Mouse (Mus musculus) kidney, embryonic 14.5 days (tissue): ENCODE measurements around the gene Mknk2. TPM values are rescaled to one million over a fixed set of nuclear protein-coding genes. Genes with fewer than 3 reads are reported as not detected.

ENCODE experiments used
- ATAC-seq: fragments of 200-750 bp; cut with Nextera tagmentation; 2 replicates; pipeline ENCODE4 v1.8.0; 2017; ENCODE audit warnings: moderate number of reproducible peaks, mild to moderate bottlenecking, moderate TSS enrichment, moderate library complexity; ENCODE audit not compliant: low FRiP score, low TSS enrichment
- H3K27ac ChIP-seq: fragments of 300-500 bp; sonication (generic); 2 replicates; pipeline ENCODE4 v1.5.1; 2014; ENCODE audit warnings: low read depth, mild to moderate bottlenecking, low read length, moderate library complexity, mixed read lengths
- H3K27me3 ChIP-seq: fragments of 300-500 bp; sonication (generic); 2 replicates; pipeline ENCODE4 v1.6.1; 2014; ENCODE audit warnings: mild to moderate bottlenecking, low read length; ENCODE audit not compliant: control insufficient read depth, insufficient read depth
- H3K36me3 ChIP-seq: fragments of 300-500 bp; sonication (generic); 2 replicates; pipeline ENCODE4 v1.6.1; 2014; ENCODE audit warnings: low read length, mixed read lengths; ENCODE audit not compliant: control insufficient read depth, insufficient read depth
- H3K4me1 ChIP-seq: fragments of 300-500 bp; sonication (generic); 2 replicates; pipeline ENCODE4 v1.6.1; 2014; ENCODE audit warnings: low read length, mixed read lengths; ENCODE audit not compliant: control insufficient read depth, insufficient read depth
- H3K4me2 ChIP-seq: fragments of 300-500 bp; sonication (generic); replicated peaks from 2 replicates; pipeline ENCODE4 v1.6.1; 2014; ENCODE audit warnings: low read depth, mild to moderate bottlenecking, low read length
- H3K4me3 ChIP-seq: fragments of 300-500 bp; sonication (generic); 2 replicates; pipeline ENCODE4 v1.5.1; 2014; ENCODE audit warnings: mild to moderate bottlenecking, low read length
- H3K9ac ChIP-seq: fragments of 300-500 bp; sonication (generic); 2 replicates; pipeline ENCODE4 v1.6.1; 2014; ENCODE audit warnings: low read depth, mild to moderate bottlenecking, low read length, moderate library complexity
- H3K9me3 ChIP-seq: fragments of 300-500 bp; sonication (generic); 2 replicates; pipeline ENCODE4 v1.6.1; 2016; ENCODE audit warnings: low read length; ENCODE audit not compliant: control insufficient read depth
- WGBS: fragments of 180-500 bp; shearing (Covaris S2); extraction: QIAGEN DNeasy Blood & Tissue Kit; methylation state at CpG from one replicate; pipeline ENCODE4 v1.1.7; 2014; 5-methylcytosine and 5-hydroxymethylcytosine counted together
- polyA plus RNA-seq: library from polyadenylated mRNA; unstranded; fragments of >200 nt; fragmentation: Nextera tagmentation; extraction: Ambion mirVana; gene quantifications from 2 replicates; pipeline ENCODE4 v1.2.1, GENCODE M21; 2014

Mknk2 gene
- polyA plus RNA-seq, 1 experiment from 2014 or later: 99.2 TPM

DNA sequence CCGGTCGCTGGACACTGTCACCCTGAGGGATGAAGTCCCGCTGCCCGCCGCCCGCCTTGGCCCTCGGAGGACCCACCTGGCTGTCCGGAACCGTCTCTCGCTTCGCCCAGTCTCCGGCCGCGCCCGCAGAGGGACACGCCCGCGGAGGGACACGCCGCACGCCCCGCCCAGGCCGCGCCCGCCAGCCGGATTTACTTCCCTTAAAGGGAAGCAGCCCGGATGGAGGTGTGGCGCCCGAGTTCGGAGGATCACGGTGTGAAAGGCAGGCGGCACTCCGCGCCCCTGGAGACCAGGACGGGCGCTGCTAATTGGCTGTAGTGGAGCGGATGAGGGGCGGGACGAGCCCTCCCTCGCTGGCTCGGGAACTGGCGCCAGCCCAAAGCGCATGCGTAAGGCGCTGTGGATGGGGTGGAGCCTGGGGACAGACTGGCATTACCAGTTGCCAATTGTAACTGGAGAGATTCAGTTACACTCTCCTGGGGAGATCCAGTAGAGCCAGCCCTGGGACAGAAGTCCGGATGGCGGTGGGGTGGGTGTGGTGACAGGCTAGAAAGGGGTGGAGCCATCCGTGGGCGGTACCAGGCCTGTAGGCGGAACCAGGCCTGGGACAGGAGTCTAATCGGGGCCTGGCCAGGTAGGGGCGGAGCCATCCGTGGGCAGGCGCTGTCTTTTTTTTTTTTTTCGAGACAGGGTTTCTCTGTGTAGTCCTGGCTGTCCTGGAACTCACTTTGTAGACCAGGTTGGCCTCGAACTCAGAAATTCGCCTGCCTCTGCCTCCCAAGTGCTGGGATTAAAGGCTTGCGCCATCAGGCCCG lies 24.0 kb upstream of the Mknk2 start, which contains the start of the genes Mob3a and Izumo4:
Gene Mob3a (minus strand): TSS at position 257 of the 815 bp plus-strand sequence.
Gene Izumo4 (plus strand): TSS at position 464 of the 815 bp plus-strand sequence.
- peak; percentile 96 for ATAC-seq
- peaks cover 22% of the 10 kb centered on the region for H3K4me1 ChIP-seq
- peak within 1 kb of the TSS; percentile 69 for H3K27ac ChIP-seq
- H3K4me3 ChIP-seq: peak within 1 kb of the TSS; percentile 65
- peak within 1 kb of the TSS; percentile 66 for H3K9ac ChIP-seq
- WGBS: under 1% methylated on average over 59 of the region's 59 CpGs
- H3K36me3 ChIP-seq: peaks cover 11% of the 10 kb centered on the region
- H3K4me2 ChIP-seq: peak within 1 kb of the TSS; percentile 90
- no peaks in the 10 kb centered on the region for H3K9me3 ChIP-seq
- no peaks in the 10 kb centered on the region for H3K27me3 ChIP-seq

GRCm38 (mm10) chr10:80700732-80701131 lies 22.8 kb upstream of the Mknk2 start:
- Histone ChIP-seq H3K4me3 (peak overlapping the region; percentile 65), H3K36me3 (0 out of 2 replicates have a peak, but pooled peaks cover under 1% of the 10 kb centered on the region), H3K9me3 (no peaks in the 10 kb centered on the region), H3K4me2 (peak overlapping the region; percentile 65), H3K27ac (no peak overlapping the region), H3K27me3 (no peaks in the 10 kb centered on the region), H3K4me1 (peaks cover 25% of the 10 kb centered on the region), H3K9ac (peak overlapping the region; percentile 63; the same call in 1 of the 2 replicates)
- no peak for ATAC-seq
- WGBS: 52% methylated on average over 4 of the region's 4 CpGs

GRCm38 (mm10) chr10:80700038-80700504 lies 22.2 kb upstream of the Mknk2 start:
- 84% methylated on average over 7 of the region's 7 CpGs for WGBS
- H3K4me3 ChIP-seq: no peak overlapping the region

GRCm38 (mm10) chr10:80698605-80699004 lies 20.7 kb upstream of the Mknk2 start:
- H3K4me2 ChIP-seq: no peak overlapping the region
- no peak overlapping the region for H3K27ac ChIP-seq
- no peaks in the 10 kb centered on the region for H3K27me3 ChIP-seq
- no peaks in the 10 kb centered on the region for H3K9me3 ChIP-seq
- no peaks in the 10 kb centered on the region; the same call in 1 of the 2 replicates for H3K36me3 ChIP-seq
- no peak for ATAC-seq
- WGBS: 92% methylated on average over 9 of the region's 9 CpGs
- H3K9ac ChIP-seq: no peak overlapping the region
- peaks cover 27% of the 10 kb centered on the region for H3K4me1 ChIP-seq
- no peak overlapping the region for H3K4me3 ChIP-seq

More at GRCm38 (mm10) chr10:80700038-80700504, 22.2 kb upstream of the Mknk2 start:
- Histone ChIP-seq H3K27me3 (no peaks in the 10 kb centered on the region), H3K4me2 (peak overlapping the region; percentile 65; the same call in 1 of the 2 replicates), H3K27ac (no peak overlapping the region), H3K4me1 (peaks cover 28% of the 10 kb centered on the region), H3K9ac (no peak overlapping the region; the same call in 1 of the 2 replicates), H3K36me3 (no peaks in the 10 kb centered on the region), H3K9me3 (no peaks in the 10 kb centered on the region)
- no peak for ATAC-seq

DNA sequence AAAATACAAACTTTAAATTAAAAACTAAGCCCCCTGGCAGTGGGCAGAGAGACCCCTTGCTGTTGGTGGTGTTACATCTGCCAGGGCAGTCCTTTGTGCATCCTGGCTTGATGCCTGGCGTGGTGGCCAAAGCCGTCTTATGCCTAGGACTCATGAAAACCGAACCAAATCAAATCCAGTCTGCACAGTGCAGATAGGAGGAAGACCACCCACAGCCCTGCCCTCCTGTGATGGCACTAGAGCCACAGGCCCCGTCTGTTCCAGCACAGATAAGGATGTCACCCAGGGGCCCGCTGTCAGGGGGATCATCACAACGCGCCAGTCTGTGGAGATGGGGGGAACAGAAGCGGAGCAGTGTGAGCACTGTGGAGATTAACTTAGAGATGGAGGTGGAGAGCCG lies 19.9 kb upstream of the Mknk2 start:
- Histone ChIP-seq H3K27me3 (no peaks in the 10 kb centered on the region), H3K36me3 (no peaks in the 10 kb centered on the region; the same call in 1 of the 2 replicates), H3K4me2 (no peak overlapping the region), H3K4me1 (peaks cover 19% of the 10 kb centered on the region; the same call in 1 of the 2 replicates), H3K9me3 (no peaks in the 10 kb centered on the region), H3K9ac (no peak overlapping the region), H3K27ac (no peak overlapping the region), H3K4me3 (no peak overlapping the region)
- ATAC-seq: no peak
- WGBS: 91% methylated on average over 9 of the region's 9 CpGs

- H3K4me2 ChIP-seq: no peak overlapping the region
- H3K4me3 ChIP-seq: no peak overlapping the region
- no peaks in the 10 kb centered on the region for H3K27me3 ChIP-seq
- H3K9ac ChIP-seq: no peak overlapping the region
- H3K36me3 ChIP-seq: no peaks in the 10 kb centered on the region; the same call in 1 of the 2 replicates
- H3K4me1 ChIP-seq: 0 out of 2 replicates have a peak, but pooled peaks cover 19% of the 10 kb centered on the region
- H3K27ac ChIP-seq: no peak overlapping the region
- no peak for ATAC-seq
- WGBS: 88% methylated on average over 8 of the region's 8 CpGs
- no peaks in the 10 kb centered on the region for H3K9me3 ChIP-seq
Measured at GRCm38 (mm10) chr10:80697393-80697787, 19.5 kb upstream of the Mknk2 start.

DNA sequence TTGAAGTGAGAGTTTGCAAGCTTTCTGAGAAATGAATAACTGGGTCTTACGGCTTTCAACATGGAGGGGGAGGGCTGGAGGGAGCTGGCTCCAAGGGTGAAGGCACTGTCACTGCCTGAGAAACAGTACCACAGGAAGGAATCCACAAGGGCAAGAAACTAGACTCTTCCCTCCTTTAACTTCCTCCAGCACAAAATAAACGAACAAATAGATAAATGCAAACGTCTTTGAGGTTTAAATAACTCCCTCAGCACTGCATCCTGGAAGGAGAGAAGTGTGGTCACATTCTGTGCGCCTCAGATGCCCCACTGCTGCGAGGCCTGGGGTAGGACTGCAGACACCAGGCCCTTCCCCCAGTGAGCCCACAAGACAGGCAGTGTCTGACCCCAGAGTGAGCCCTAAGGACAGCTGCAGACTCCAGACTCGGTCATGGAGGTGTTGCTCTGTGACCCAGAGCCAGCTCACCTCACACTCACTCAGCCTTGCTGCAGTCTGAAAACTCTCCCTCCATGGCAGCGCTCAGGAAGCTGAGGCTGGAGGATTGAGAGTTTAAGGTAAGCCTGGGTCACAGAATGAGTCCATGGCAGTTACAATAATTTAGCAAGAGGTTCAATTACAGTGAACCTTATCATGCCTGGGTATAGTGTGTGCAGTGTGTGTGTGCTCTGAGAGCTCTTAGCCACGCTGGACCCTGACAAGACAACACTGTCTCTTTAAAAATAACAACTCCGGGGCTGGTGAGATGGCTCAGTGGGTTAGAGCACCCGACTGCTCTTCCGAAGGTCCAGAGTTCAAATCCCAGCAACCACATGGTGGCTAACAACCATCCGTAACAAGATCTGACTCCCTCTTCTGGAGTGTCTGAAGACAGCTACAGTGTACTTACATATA lies 18.8 kb upstream of the Mknk2 start:
- no peaks in the 10 kb centered on the region; the same call in 1 of the 2 replicates for H3K36me3 ChIP-seq
- no peak for ATAC-seq
- H3K9ac ChIP-seq: no peak overlapping the region
- whole genome bisulfite sequencing: 46% methylated on average over 11 of the region's 12 CpGs
- H3K27me3 ChIP-seq: no peaks in the 10 kb centered on the region
- H3K9me3 ChIP-seq: no peaks in the 10 kb centered on the region
- no peak overlapping the region for H3K4me3 ChIP-seq
- H3K4me2 ChIP-seq: no peak overlapping the region
- H3K4me1 ChIP-seq: 0 out of 2 replicates have a peak, but pooled peaks cover 19% of the 10 kb centered on the region
- H3K27ac ChIP-seq: peak overlapping the region; percentile 66; the same call in 1 of the 2 replicates

- Histone ChIP-seq H3K4me3 (no peak overlapping the region), H3K9me3 (no peaks in the 10 kb centered on the region), H3K9ac (no peak overlapping the region), H3K4me1 (0 out of 2 replicates have a peak, but pooled peaks cover 19% of the 10 kb centered on the region), H3K36me3 (peaks cover under 1% of the 10 kb centered on the region; the same call in 1 of the 2 replicates), H3K4me2 (no peak overlapping the region), H3K27ac (peak overlapping the region; percentile 66; the same call in 1 of the 2 replicates), H3K27me3 (no peaks in the 10 kb centered on the region)
- no peak for ATAC-seq
- 67% methylated on average over 10 of the region's 10 CpGs for WGBS
Measured at GRCm38 (mm10) chr10:80695801-80696501, 18.0 kb upstream of the Mknk2 start.
